Mouse (Mus musculus) myocyte (in vitro differentiated cells): ENCODE measurements around the gene Btbd3.

Experiments used
- MAX ChIP-seq: IDR thresholded peaks from one replicate; pipeline ENCODE4 v1.6.1; 2011; ENCODE audit warnings: low read depth, mild to moderate bottlenecking, control low read depth
- MYOD1 ChIP-seq, 3 experiments: IDR thresholded peaks; one replicate each; pipeline ENCODE4 v1.6.1; 2011; ENCODE audit warnings: control low read depth in 2 of 3, low read depth in 2 of 3, mild to moderate bottlenecking in 2 of 3, moderate library complexity in 1 of 3; ENCODE audit not compliant: insufficient read length in 2 of 3, control insufficient read depth in 1 of 3
- MYOG ChIP-seq, 3 experiments: IDR thresholded peaks; one replicate each; pipeline ENCODE4 v1.6.1; 2011; ENCODE audit warnings: control low read depth in 2 of 3, low read depth in 2 of 3, mild to moderate bottlenecking in 2 of 3; ENCODE audit not compliant: insufficient read length in 2 of 3, control insufficient read depth in 1 of 3, insufficient read depth in 1 of 3
- POLR2A ChIP-seq: IDR thresholded peaks from one replicate; pipeline ENCODE4 v1.6.1; 2011; ENCODE audit warnings: low read depth, mild to moderate bottlenecking, control low read depth, moderate library complexity; ENCODE audit not compliant: insufficient read length
- TCF3 ChIP-seq: IDR thresholded peaks from one replicate; pipeline ENCODE4 v1.6.1; 2011; ENCODE audit warnings: low read depth, control low read depth; ENCODE audit not compliant: insufficient read length
- USF1 ChIP-seq: IDR thresholded peaks from one replicate; pipeline ENCODE4 v1.6.1; 2011; ENCODE audit warnings: low read depth, mild to moderate bottlenecking, control low read depth, moderate library complexity

- TF ChIP-seq POLR2A (no peak), MAX (no peak), USF1 (no peak), MYOG (IDR thresholded peaks at IDR 0.05; ENCODE audit: control insufficient read depth in 1 of 3, insufficient read depth in 1 of 3, insufficient read length in 2 of 3, low read depth in 2 of 3) (no peak), MYOD1 (IDR thresholded peaks at IDR 0.05; ENCODE audit: control insufficient read depth in 1 of 3, insufficient read length in 2 of 3, low read depth in 2 of 3) (no peak), TCF3 (no peak)
These were observed 217.0 kb downstream of the Btbd3 start for GRCm38 (mm10) chr2:138473407-138473806.
